Mouse (Mus musculus) telencephalon, adult 2 months (tissue): Measurements from ENCODE around the gene Kbtbd6.
"Not testable (repeated sequence)": the region's sequence is repeated elsewhere in the genome, so short reads cannot be mapped to it uniquely, and the experiment has no call there.

Source experiments
- DNase-seq: peaks from one replicate; pipeline ENCODE4 v3.0.0-alpha.2; 2011; ENCODE audit warnings: low read depth, low spot score

Gene Kbtbd6

GRCm38 (mm10) chr14:79451681-79452590, at the start of gene Kbtbd6:
Kbtbd6 (plus strand) TSS chr14:79451835.
- peak; percentile 89 for DNase-seq

- no peak for DNase-seq
Observed at GRCm38 (mm10) chr14:79407641-79408040, 44.0 kb upstream of the Kbtbd6 start.

- no peak for DNase-seq
Observed at GRCm38 (mm10) chr14:79409278-79409830, 42.3 kb upstream of the Kbtbd6 start.

DNA sequence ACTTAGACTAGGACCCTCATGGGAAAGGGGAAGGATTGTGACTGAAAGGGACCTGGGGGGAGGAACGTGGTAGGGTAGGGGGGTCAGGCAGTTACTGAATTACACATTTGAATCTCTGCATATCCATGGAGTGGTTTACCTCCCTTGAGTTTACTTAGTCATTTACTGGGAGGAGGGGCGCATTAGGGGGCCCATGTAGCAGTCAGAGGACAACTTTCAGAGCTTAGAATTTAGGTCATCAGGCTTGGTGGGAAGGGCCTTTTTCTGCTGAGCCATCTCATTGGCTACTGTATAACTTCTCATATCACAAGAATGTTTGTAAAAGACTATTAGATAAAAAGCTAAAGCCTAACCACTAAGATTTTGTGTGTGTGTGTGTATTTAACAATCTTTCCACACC, 41.0 kb upstream of the Kbtbd6 start:
- DNase-seq, result no peak

DNA sequence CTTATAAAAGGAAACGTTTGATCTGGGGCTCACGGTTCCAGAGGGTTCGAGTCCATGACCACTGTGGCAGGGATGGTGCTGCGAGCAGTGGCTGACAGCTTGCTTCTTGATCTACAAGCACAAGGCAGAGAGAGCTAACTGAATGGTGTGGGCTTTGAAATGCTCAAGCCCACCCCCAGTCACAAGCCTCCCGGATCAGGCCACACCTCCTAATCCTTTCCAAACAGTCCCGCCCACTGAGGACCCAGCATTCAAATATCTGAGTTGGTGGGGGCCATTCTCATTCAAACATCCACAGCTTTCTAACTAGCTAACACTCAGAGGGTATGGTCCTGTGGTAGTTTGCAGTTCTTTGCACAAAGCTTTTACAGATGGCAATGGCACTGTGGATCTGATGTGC, 38.5 kb upstream of the Kbtbd6 start:
- DNase-seq, result no peak

DNA sequence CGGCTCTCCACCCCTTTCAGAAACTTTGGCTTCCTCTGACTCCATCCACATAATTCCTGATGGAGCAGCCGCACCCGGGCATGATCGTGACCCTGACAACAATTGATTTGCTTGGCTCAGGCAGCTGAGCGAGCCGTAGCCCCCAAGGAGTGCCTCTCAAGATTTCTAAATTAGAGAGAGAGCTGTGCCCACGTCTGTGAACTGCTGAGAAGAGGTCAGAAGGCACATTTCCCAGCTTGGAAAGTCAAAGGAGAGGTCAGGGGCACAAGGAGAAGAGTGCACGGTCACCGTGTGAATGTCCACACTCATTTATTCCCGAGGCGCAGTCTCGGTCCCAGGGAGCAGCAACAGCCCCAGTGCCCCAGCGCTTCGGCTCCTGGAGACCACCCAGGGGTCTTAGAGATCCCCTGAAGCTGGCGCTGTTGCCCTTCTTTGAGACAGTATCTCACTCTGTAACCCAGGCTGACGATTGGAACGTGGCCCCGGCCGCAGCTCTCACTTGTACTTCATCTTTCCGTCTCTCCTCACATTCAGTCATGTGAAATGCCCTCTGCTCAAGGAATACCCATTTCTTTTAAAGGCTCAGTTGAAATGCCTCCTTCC, 31.5 kb upstream of the Kbtbd6 start:
- DNase-seq, result no peak

DNA sequence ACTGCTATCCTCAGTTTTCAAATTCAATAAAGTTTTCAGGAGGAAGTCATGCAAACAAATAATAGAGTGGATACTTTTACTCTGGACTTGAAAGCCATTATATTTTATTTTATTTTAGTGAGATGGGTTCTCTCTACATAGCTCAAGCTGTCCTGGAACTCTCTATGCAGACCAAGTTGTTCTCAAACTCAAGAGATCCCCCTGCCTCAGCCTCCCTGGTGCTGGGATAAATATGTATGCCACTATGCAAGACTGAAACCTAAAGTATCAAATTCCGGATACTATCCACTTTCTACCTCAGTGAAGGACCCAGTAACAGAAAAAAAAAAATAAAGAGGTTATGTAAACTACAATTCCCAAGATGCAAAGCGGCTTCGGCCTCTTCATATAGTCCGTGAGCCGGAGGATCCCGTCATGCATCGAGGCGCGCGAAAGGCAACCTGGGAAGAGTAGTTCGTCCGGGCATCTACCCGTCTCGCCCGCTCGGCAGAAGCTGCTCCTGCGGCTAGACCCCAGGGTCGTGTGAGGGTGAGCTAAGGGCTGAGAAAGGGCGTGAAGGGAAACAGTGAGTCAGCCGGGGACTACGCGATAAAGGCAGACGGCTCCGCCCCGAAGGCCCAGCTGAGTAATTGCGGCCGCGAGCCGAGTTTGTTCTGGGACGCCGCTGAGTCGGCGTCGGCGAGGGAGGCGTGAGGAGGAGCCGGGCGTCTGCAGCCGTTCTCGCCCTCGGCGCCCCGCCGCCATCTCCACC, 25.5 kb upstream of the Kbtbd6 start, which contains the start of gene Kbtbd7:
Gene Kbtbd7 (plus strand): TSS at position 533 of the 751 bp plus-strand sequence.
- DNase-seq, result peak; percentile 94

GRCm38 (mm10) chr14:79426730-79427365, 24.8 kb upstream of the Kbtbd6 start:
- DNase-seq, result not testable (repeated sequence)

GRCm38 (mm10) chr14:79434068-79434467, 17.6 kb upstream of the Kbtbd6 start:
- no peak for DNase-seq

GRCm38 (mm10) chr14:79440655-79441054, 11.0 kb upstream of the Kbtbd6 start:
- no peak for DNase-seq

DNA sequence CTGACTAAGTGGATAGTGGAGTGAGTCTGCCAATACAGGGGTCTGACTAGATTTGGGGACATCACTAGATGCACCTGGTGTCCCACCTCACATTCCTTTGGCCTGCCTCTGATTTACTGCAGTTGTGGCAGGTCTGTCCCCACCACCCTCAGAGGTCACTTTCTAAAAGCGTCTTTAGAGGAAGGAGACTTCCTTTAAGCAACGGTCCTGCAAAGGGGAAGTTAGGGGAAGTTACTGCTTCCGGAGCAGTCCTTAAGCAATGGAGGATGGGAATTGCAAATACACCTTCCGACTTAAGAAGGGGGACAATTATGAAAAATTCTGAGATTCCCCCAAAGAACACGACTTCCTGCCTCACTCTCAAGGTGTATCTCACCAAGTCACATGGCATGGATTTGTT, 10.2 kb upstream of the Kbtbd6 start:
- DNase-seq, result no peak

GRCm38 (mm10) chr14:79444601-79445000, 7.0 kb upstream of the Kbtbd6 start:
- no peak for DNase-seq

- DNase-seq, result peak; percentile 48
Observed at GRCm38 (mm10) chr14:79445055-79445620, 6.5 kb upstream of the Kbtbd6 start.

GRCm38 (mm10) chr14:79452591-79452934, 928 bp downstream of the Kbtbd6 start:
- DNase-seq, result not testable (repeated sequence)

DNA sequence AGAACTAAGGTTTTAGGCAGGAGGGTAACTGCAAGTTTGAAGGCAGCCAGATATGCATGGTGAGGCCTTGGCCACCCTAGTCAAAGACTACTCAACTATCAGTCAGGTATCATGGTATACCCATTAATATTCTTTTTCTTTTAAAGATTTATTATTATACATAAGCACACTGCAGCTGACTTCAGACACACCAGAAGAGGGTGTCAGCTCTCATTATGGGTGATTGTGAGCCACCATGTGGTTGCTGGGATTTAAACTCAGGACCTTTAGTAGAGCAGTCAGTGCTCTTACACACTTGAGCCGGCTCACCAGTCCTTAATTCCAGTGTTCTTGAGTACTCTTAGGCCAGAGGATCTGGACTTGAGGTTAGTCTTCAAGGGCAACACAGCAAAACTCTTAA, 8.8 kb downstream of the Kbtbd6 start:
- DNase-seq, result no peak

GRCm38 (mm10) chr14:79460988-79461387, 9.4 kb downstream of the Kbtbd6 start:
- no peak for DNase-seq

- no peak for DNase-seq
Observed at GRCm38 (mm10) chr14:79465623-79466022, 14.0 kb downstream of the Kbtbd6 start.

DNA sequence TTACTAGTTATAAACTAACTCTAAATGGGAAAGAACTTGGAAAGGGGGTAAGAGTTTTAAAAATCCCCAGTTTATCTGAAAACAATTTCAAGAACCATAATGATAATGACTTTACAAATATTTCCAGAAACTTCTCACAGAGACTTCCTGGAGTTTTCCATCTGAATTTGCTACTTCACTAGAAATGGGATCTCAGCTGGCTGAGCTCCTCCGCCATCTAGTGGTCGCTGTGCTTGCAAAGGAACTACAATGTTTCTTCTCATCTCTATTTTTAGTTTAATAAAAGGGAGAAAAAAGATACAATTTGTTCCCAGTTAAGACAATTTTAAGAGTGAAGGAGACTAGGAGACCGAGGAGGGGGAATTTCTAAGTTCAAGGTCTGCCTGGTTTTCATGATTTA, 16.0 kb downstream of the Kbtbd6 start:
- DNase-seq, result peak; percentile 50

GRCm38 (mm10) chr14:79473384-79473783, 21.7 kb downstream of the Kbtbd6 start:
- no peak for DNase-seq

- DNase-seq, result peak; percentile 61
Observed at GRCm38 (mm10) chr14:79480624-79481338, 29.1 kb downstream of the Kbtbd6 start, which contains the start of gene Elf1. Elf1 (plus strand) TSS chr14:79481194.
